In genomic region chr12:67009191-67009590, GRCm38 (mm10) we compare ENCODE assay signal across 21 mouse cellular contexts.
DNase-seq lines count a peak whose midpoint lies in the region; ATAC-seq and TF ChIP-seq lines count a peak whose summit lies in the region.
"Had no signal": no experiment of that assay in that cellular context is flagged by ENCODE, and none has a peak within 500 bp of the region (broad histone marks: within the 10 kb centered on the region; RNA-seq: fewer than 3 reads in every experiment).

No protein-coding gene starts in this region.

- TF ChIP-seq POLR2A in brain, embryonic 14.5 days (IDR thresholded peaks at IDR 0.05; ENCODE audit: borderline replicate concordance, extremely low read depth, insufficient read depth, insufficient read length, poor library complexity, severe bottlenecking): no peak

- DNase-seq in forebrain, embryonic 14.5 days (ENCODE audit: low spot score): peak; percentile 54
- DNase-seq in forebrain, embryonic 10.5 days (ENCODE audit: extremely low spot score, low spot score): no peak
- peak; percentile 5 for DNase-seq in left cerebral cortex, adult 11 months (ENCODE audit: low spot score)
- DNase-seq in left cerebral cortex, adult 2 months (ENCODE audit: extremely low spot score in 1 of 2, low spot score in 2 of 2): no peak
- DNase-seq in brain, embryonic 14.5 days (ENCODE audit: low read depth): peak; percentile 71
- peak; percentile 31 for DNase-seq in telencephalon, adult 2 months (ENCODE audit: low read depth, low spot score)
- no peak for DNase-seq in heart, postnatal 25 days (ENCODE audit: low spot score)
- DNase-seq: adrenal gland, postnatal 14 days; cerebellum, adult 2 months; cerebellum, postnatal 10 days; gastrocnemius, postnatal 36 days; heart, adult 11 months; heart, postnatal 4 days had no signal

- intact Hi-C loops in left cerebral cortex, adult 2 months (cut with DNase I): no loop called here
- intact Hi-C loops in heart, postnatal 25 days (cut with DNase I): no loop called here

- no peaks in the 10 kb centered on the region for H3K4me1 ChIP-seq in forebrain, embryonic 14.5 days (ENCODE audit: control insufficient read depth, insufficient read depth, low read length)
- no peaks in the 10 kb centered on the region for H3K4me1 ChIP-seq in forebrain, embryonic 10.5 days
- H3K4me1 ChIP-seq: hindbrain, embryonic 12.5 days had no signal

- H3K27ac ChIP-seq in forebrain, embryonic 14.5 days (ENCODE audit: low read depth, low read length): no peak overlapping the region
- H3K27ac ChIP-seq in forebrain, embryonic 10.5 days: no peak overlapping the region
- no peak overlapping the region for H3K27ac ChIP-seq in left cerebral cortex, adult 2 months
- H3K27ac ChIP-seq: heart, embryonic 13.5 days; hindbrain, embryonic 12.5 days had no signal

- H3K4me2 ChIP-seq in forebrain, embryonic 14.5 days (ENCODE audit: low read length): no peak overlapping the region
- H3K4me2 ChIP-seq: heart, embryonic 13.5 days; hindbrain, embryonic 12.5 days had no signal

- peak; percentile 70; the same call in 1 of the 2 replicates for ATAC-seq in forebrain, embryonic 14.5 days
- ATAC-seq: activated CD4-positive, CD25-positive, alpha-beta regulatory T cell, adult 4 months; hindbrain, embryonic 16.5 days; inflammation-experienced regulatory T-cells, adult 6 months; intestine, postnatal 0 days; Patski had no signal

- no peaks in the 10 kb centered on the region for H3K9me3 ChIP-seq in forebrain, embryonic 14.5 days (replicated peaks; ENCODE audit: control insufficient read depth, low read length)
- H3K9me3 ChIP-seq in forebrain, embryonic 10.5 days: no peaks in the 10 kb centered on the region
- H3K9me3 ChIP-seq: heart, embryonic 13.5 days; hindbrain, embryonic 12.5 days had no signal

- no peak overlapping the region for H3K4me3 ChIP-seq in forebrain, embryonic 14.5 days (ENCODE audit: low read depth, low read length)
- no peak overlapping the region for H3K4me3 ChIP-seq in forebrain, embryonic 10.5 days
- H3K4me3 ChIP-seq in left cerebral cortex, adult 2 months: no peak overlapping the region
- H3K4me3 ChIP-seq: heart, embryonic 13.5 days; hindbrain, embryonic 12.5 days had no signal

- no peaks in the 10 kb centered on the region for H3K27me3 ChIP-seq in forebrain, embryonic 14.5 days (replicated peaks; ENCODE audit: control insufficient read depth, insufficient read depth, low read length)
- H3K27me3 ChIP-seq in forebrain, embryonic 10.5 days (ENCODE audit: poor library complexity, severe bottlenecking): no peaks in the 10 kb centered on the region
- H3K27me3 ChIP-seq: CH12.LX; heart, embryonic 13.5 days; hindbrain, embryonic 12.5 days; Patski had no signal

- WGBS in forebrain, embryonic 14.5 days: 75% methylated on average over 3 of the region's 3 CpGs
- WGBS in forebrain, embryonic 10.5 days: 88% methylated on average over 3 of the region's 3 CpGs

- H3K36me3 ChIP-seq in forebrain, embryonic 14.5 days (ENCODE audit: control insufficient read depth, insufficient read depth, low read length): no peaks in the 10 kb centered on the region
- H3K36me3 ChIP-seq in forebrain, embryonic 10.5 days (replicated peaks): no peaks in the 10 kb centered on the region
- H3K36me3 ChIP-seq: heart, embryonic 13.5 days; hindbrain, embryonic 12.5 days had no signal

- no peak overlapping the region for H3K9ac ChIP-seq in forebrain, embryonic 14.5 days (ENCODE audit: low read length)
- H3K9ac ChIP-seq: heart, embryonic 13.5 days; hindbrain, embryonic 12.5 days had no signal

- no peak for TF ChIP-seq CTCF in left cerebral cortex, adult 2 months (IDR thresholded peaks at IDR 0.05)
- TF ChIP-seq CTCF in brain, embryonic 14.5 days (IDR thresholded peaks at IDR 0.05; ENCODE audit: borderline replicate concordance, extremely low read depth, insufficient read depth, insufficient read length): no peak

Comparison
In these comparisons a context has a peak if more than half of its experiments do, and no peak if none do; other contexts are left out.
1. DNase-seq: peak in forebrain, embryonic 14.5 days (single experiment), left cerebral cortex, adult 11 months (single experiment), brain, embryonic 14.5 days (single experiment) and telencephalon, adult 2 months (single experiment); none in forebrain, embryonic 10.5 days (single experiment), left cerebral cortex, adult 2 months (0 of 2) and heart, postnatal 25 days (single experiment).